In genomic region chr2:59881831-59882741, GRCm38 (mm10) we compare ENCODE assay signal across 8 mouse cellular contexts. TPM values are rescaled to one million over a fixed set of nuclear protein-coding genes. Genes with fewer than 3 reads are reported as not detected.
DNase-seq lines count a peak whose midpoint lies in the region; ATAC-seq and TF ChIP-seq lines count a peak whose summit lies in the region.

Gene Wdsub1, minus strand, starts transcription at chr2:59882591.

- TF ChIP-seq CTCF in cortical plate, adult 2 months (IDR thresholded peaks at IDR 0.05; ENCODE audit: extremely low read depth, insufficient read depth, low read length): no peak

- peak within 1 kb of the TSS; percentile 82 for H3K27ac ChIP-seq in cortical plate, adult 2 months (ENCODE audit: insufficient read depth, low read length)

- peak within 1 kb of the TSS; percentile 96 for H3K4me3 ChIP-seq in cortical plate, adult 2 months (ENCODE audit: insufficient read depth, low read length)

- H3K4me1 ChIP-seq in cortical plate, adult 2 months (ENCODE audit: control insufficient read depth, insufficient read depth, low read length): no peaks in the 10 kb centered on the region

- DNase-seq in gastrocnemius, postnatal 10 days: peak; percentile 94
- DNase-seq in induced T-regulatory cell, adult 2 months (ENCODE audit: low read depth): peak; percentile 94
- DNase-seq in left cerebral cortex, adult 9 months (ENCODE audit: low spot score in 2 of 2): peak; percentile 80 to 87
- DNase-seq in right cerebral cortex, postnatal 14 days: peak; percentile 92
- peak; percentile 86 to 92 for DNase-seq in urinary bladder, postnatal 36 days (ENCODE audit: low spot score in 2 of 2)

- peak; percentile 96 for ATAC-seq in activated CD4-positive, CD25-positive, alpha-beta regulatory T cell, adult 4 months
- ATAC-seq in megakaryocyte progenitor cell, adult 5-6 weeks (replicated peaks; ENCODE audit: poor library complexity): peak; percentile 79

- TF ChIP-seq POLR2A in cortical plate, adult 2 months (IDR thresholded peaks at IDR 0.05; ENCODE audit: extremely low read depth, insufficient read depth, low read length): peak; percentile 72

RNA-seq across cellular contexts. Expression of gene Wdsub1, which starts in this region (rescaled TPM):
- 1 to 10 TPM; 3.8 to 4.6 TPM for polyA plus RNA-seq in activated CD4-positive, CD25-positive, alpha-beta regulatory T cell, adult 4 months (2017; shearing (Covaris generic))
- polyA plus RNA-seq in cortical plate, adult 2 months (2012; rRNA removed): 28.0 and 29.2 TPM in 2 replicates
- 10 to 100 TPM; 20.1 to 22.7 TPM for total RNA-seq in gastrocnemius, postnatal 10 days (2021)
- 8.2 and 9.3 TPM in 2 replicates for total RNA-seq in megakaryocyte progenitor cell, adult 5-6 weeks (2015)
- total RNA-seq in megakaryocyte progenitor cell, adult 5-6 weeks (2017): 10.2 and 12.2 TPM in 2 replicates

Comparison
In these comparisons a context has a peak if more than half of its experiments do, and no peak if none do; other contexts are left out.
1. Peak in every context shown above with its lines: DNase-seq, ATAC-seq, H3K4me3 ChIP-seq and H3K27ac ChIP-seq.